8 mouse cellular contexts compared by ENCODE assay signal in the genomic region with DNA sequence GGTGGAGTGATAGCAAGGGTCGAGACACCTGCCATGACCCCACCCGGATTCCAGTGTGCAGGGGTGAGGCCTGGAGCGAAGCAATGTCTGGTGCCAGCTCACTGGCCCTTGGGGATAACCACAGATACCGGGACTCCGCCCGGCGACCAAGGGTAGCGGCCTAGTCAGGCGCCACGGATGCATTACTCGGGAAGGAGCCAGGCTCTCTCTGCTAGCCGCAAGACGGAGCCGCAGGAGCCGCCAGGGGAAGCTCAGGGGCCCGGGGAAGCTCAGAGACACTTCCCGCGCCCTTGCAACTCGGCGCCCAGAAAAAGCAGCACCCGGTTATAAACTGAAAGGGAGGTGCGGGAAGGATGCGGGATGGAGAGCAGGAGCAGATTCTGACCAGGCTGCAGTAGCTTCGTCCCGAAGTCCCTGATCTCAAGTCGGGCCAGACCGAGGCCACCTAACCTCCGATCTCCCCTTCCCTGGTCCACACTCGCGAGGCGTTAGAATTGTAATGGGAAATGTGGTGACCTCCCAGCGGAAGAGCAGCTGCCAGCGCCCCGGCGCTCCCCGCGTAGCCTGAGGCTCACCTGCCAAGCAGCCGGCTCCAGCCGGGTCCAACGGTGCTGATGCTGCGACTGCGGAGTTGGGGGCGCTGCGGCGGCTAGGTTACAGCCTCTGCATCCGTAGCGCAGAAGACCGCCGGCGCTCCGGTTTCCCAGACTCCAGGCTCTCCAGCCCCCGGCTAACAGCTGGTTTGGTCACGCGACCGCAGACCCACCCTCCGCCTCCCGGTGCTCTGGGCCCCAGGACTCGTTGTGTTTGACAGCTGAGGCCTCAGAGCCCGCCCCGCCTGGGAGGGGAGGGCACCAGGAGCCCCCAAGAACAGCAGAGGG. TPM values are rescaled to one million over a fixed set of nuclear protein-coding genes. Genes with fewer than 3 reads are reported as not detected.
DNase-seq lines count a peak whose midpoint lies in the region; ATAC-seq and TF ChIP-seq lines count a peak whose summit lies in the region.

Gene Scrn1, minus strand, starts transcription at position 825 of the 881 bp plus-strand sequence.

- TF ChIP-seq POLR2A in brain, embryonic 14.5 days (IDR thresholded peaks at IDR 0.05; ENCODE audit: borderline replicate concordance, extremely low read depth, insufficient read depth, insufficient read length, poor library complexity, severe bottlenecking) = peak; percentile 50; the same call in 1 of the 2 replicates
- TF ChIP-seq POLR2A in myocyte (IDR thresholded peaks at IDR 0.05; ENCODE audit: insufficient read length, low read depth) = no peak
- TF ChIP-seq POLR2A in thymus, adult 2 months (IDR thresholded peaks at IDR 0.05; ENCODE audit: control insufficient read depth, extremely low read depth, insufficient read depth, low read length, poor library complexity) = no peak

- H3K79me3 ChIP-seq in C2C12 (ENCODE audit: low read depth) = peaks cover 2% of the 10 kb centered on the region

- peak; percentile 95 for DNase-seq in brain, embryonic 14.5 days (ENCODE audit: low read depth)
- DNase-seq in forebrain, embryonic 10.5 days (ENCODE audit: extremely low spot score, low spot score) = peak; percentile 79
- DNase-seq in kidney, postnatal 10 days = peak; percentile 77
- peak; percentile 54 for DNase-seq in liver
- peak; percentile 39 for DNase-seq in thymus, adult 2 months

- H3ac ChIP-seq in C2C12 (ENCODE audit: control insufficient read depth, insufficient read length, low read depth) (peak within 1 kb of the TSS; percentile 77), myocyte (ENCODE audit: control insufficient read depth, insufficient read length) (peak within 1 kb of the TSS; percentile 12)

- H3K36me3 ChIP-seq in C2C12 (ENCODE audit: control insufficient read depth, insufficient read depth) = no peaks in the 10 kb centered on the region
- no peaks in the 10 kb centered on the region for H3K36me3 ChIP-seq in forebrain, embryonic 10.5 days (replicated peaks)
- no peaks in the 10 kb centered on the region for H3K36me3 ChIP-seq in heart, embryonic 12.5 days
- no peaks in the 10 kb centered on the region for H3K36me3 ChIP-seq in myocyte (ENCODE audit: control insufficient read depth, insufficient read depth)
- H3K36me3 ChIP-seq in thymus, adult 2 months (ENCODE audit: control insufficient read depth, insufficient read depth, low read length) = no peaks in the 10 kb centered on the region

- H3K79me2 ChIP-seq in C2C12 (ENCODE audit: control insufficient read depth, insufficient read depth) = peaks cover 7% of the 10 kb centered on the region
- no peaks in the 10 kb centered on the region for H3K79me2 ChIP-seq in myocyte (ENCODE audit: control insufficient read depth, insufficient read depth)

- H3K9ac ChIP-seq in heart, embryonic 12.5 days = peak within 1 kb of the TSS; percentile 77

- ATAC-seq in heart, embryonic 12.5 days (ENCODE audit: insufficient number of reproducible peaks, low FRiP score) = peak; percentile 74

- H3K4me2 ChIP-seq in heart, embryonic 12.5 days = peak within 1 kb of the TSS; percentile 96
- H3K4me2 ChIP-seq in myocyte (ENCODE audit: low read depth) = peak within 1 kb of the TSS; percentile 97

- no peak for TF ChIP-seq CTCF in C2C12 (IDR thresholded peaks at IDR 0.05; ENCODE audit: control insufficient read depth, insufficient read depth, insufficient read length)
- 0 out of 2 replicates have a peak, but pooled peaks have one; percentile 8 for TF ChIP-seq CTCF in brain, embryonic 14.5 days (IDR thresholded peaks at IDR 0.05; ENCODE audit: borderline replicate concordance, extremely low read depth, insufficient read depth, insufficient read length)
- TF ChIP-seq CTCF in thymus, adult 2 months (IDR thresholded peaks at IDR 0.05; ENCODE audit: borderline replicate concordance, control insufficient read depth, extremely low read depth, insufficient read depth, low read length, poor library complexity) = no peak

- under 1% methylated on average over 60 of the region's 60 CpGs for WGBS in forebrain, embryonic 10.5 days
- WGBS in heart, embryonic 12.5 days = 1% methylated on average over 60 of the region's 60 CpGs
- WGBS in thymus, adult 2 months = 5% methylated on average over 60 of the region's 60 CpGs

- H3K9me3 ChIP-seq in forebrain, embryonic 10.5 days = no peaks in the 10 kb centered on the region
- H3K9me3 ChIP-seq in heart, embryonic 12.5 days (replicated peaks) = no peaks in the 10 kb centered on the region

- no peaks in the 10 kb centered on the region for H3K27me3 ChIP-seq in C2C12 (ENCODE audit: control insufficient read depth, insufficient read depth, insufficient read length)
- peaks cover 31% of the 10 kb centered on the region; the same call in 1 of the 2 replicates for H3K27me3 ChIP-seq in forebrain, embryonic 10.5 days (ENCODE audit: poor library complexity, severe bottlenecking)
- peaks cover 14% of the 10 kb centered on the region for H3K27me3 ChIP-seq in heart, embryonic 12.5 days (replicated peaks)
- no peaks in the 10 kb centered on the region for H3K27me3 ChIP-seq in myocyte (ENCODE audit: control insufficient read depth, insufficient read depth, insufficient read length)
- H3K27me3 ChIP-seq in thymus, adult 2 months (ENCODE audit: control insufficient read depth, insufficient read depth, low read length) = peaks cover 14% of the 10 kb centered on the region

- H3K4me1 ChIP-seq in forebrain, embryonic 10.5 days = peaks cover 66% of the 10 kb centered on the region
- peaks cover 11% of the 10 kb centered on the region for H3K4me1 ChIP-seq in heart, embryonic 12.5 days (replicated peaks)
- 0 out of 2 replicates have a peak, but pooled peaks cover 3% of the 10 kb centered on the region for H3K4me1 ChIP-seq in thymus, adult 2 months (replicated peaks; ENCODE audit: control insufficient read depth, insufficient read depth, low read length)

- H3K27ac ChIP-seq in forebrain, embryonic 10.5 days = peak within 1 kb of the TSS; percentile 92
- peak within 1 kb of the TSS; percentile 56 for H3K27ac ChIP-seq in heart, embryonic 12.5 days (ENCODE audit: poor library complexity, severe bottlenecking)
- H3K27ac ChIP-seq in thymus, adult 2 months (ENCODE audit: control insufficient read depth, insufficient read depth, low read length) = no peak within 1 kb of the TSS

- H3K4me3 ChIP-seq in C2C12 (ENCODE audit: insufficient read depth, poor library complexity, severe bottlenecking) (peak within 1 kb of the TSS; percentile 43), myocyte (peak within 1 kb of the TSS; percentile 54)
- H3K4me3 ChIP-seq in forebrain, embryonic 10.5 days = peak within 1 kb of the TSS; percentile 70
- H3K4me3 ChIP-seq in heart, embryonic 12.5 days = peak within 1 kb of the TSS; percentile 65
- peak within 1 kb of the TSS; percentile 5; the same call in 1 of the 2 replicates for H3K4me3 ChIP-seq in thymus, adult 2 months (ENCODE audit: control insufficient read depth, insufficient read depth, low read length)

TF ChIP-seq in C2C12, 6 proteins besides CTCF, POLR2A, EP300 and RAD21:
- no peak for TF ChIP-seq CEBPB (IDR thresholded peaks at IDR 0.05; ENCODE audit: low read depth)
- TF ChIP-seq FOSL1 (IDR thresholded peaks at IDR 0.05; ENCODE audit: insufficient read depth, low read length, poor library complexity, severe bottlenecking) = no peak
- no peak for TF ChIP-seq MYOG (IDR thresholded peaks at IDR 0.05; ENCODE audit: control insufficient read depth, extremely low read depth, insufficient read length)
- TF ChIP-seq MYOD1 (IDR thresholded peaks at IDR 0.05; ENCODE audit: control insufficient read depth, insufficient read length, low read depth) = peak; percentile 29

TF ChIP-seq in myocyte, 11 proteins besides CTCF, POLR2A, EP300 and RAD21:
- no peak for TF ChIP-seq TCF12 (IDR thresholded peaks at IDR 0.05; ENCODE audit: insufficient read depth, poor library complexity, severe bottlenecking)
- no peak for TF ChIP-seq E2F4 (IDR thresholded peaks at IDR 0.05; ENCODE audit: insufficient read depth)
- peak in 2 of 3 experiments; percentile 48 to 62 for TF ChIP-seq MYOD1 (IDR thresholded peaks at IDR 0.05; ENCODE audit: control insufficient read depth in 1 of 3, insufficient read length in 2 of 3, low read depth in 2 of 3)
- no peak for TF ChIP-seq TCF3 (IDR thresholded peaks at IDR 0.05; ENCODE audit: insufficient read length, low read depth)
- no peak for TF ChIP-seq POLR2AphosphoS2 (IDR thresholded peaks at IDR 0.05; ENCODE audit: insufficient read length, low read depth)
- no peak for TF ChIP-seq CEBPB (IDR thresholded peaks at IDR 0.05; ENCODE audit: insufficient read depth, poor library complexity, severe bottlenecking)
- TF ChIP-seq MYOG (IDR thresholded peaks at IDR 0.05; ENCODE audit: control insufficient read depth in 1 of 3, insufficient read depth in 1 of 3, insufficient read length in 2 of 3, low read depth in 2 of 3) = peak in 2 of 3 experiments; percentile 72 to 86
- no peak for TF ChIP-seq REST (IDR thresholded peaks at IDR 0.05; ENCODE audit: insufficient read depth, insufficient read length)
- peak; percentile 27 for TF ChIP-seq USF1 (IDR thresholded peaks at IDR 0.05; ENCODE audit: low read depth)

RNA-seq across cellular contexts. Expression of gene Scrn1, which starts in this region (rescaled TPM):
- polyA plus RNA-seq in C2C12 (2012; fragmentation: generic; extraction: Trizol) = 40.6 TPM
- 72.0 and 92.9 TPM in 2 replicates for polyA plus RNA-seq in brain, embryonic 14.5 days (2012; rRNA removed)
- 58.7 and 62.1 TPM in 2 replicates for polyA plus RNA-seq in forebrain, embryonic 10.5 days (2016; fragmentation: Nextera tagmentation; extraction: Ambion mirVana)
- 14.5 and 19.7 TPM in 2 replicates for polyA plus RNA-seq in heart, embryonic 12.5 days (2016; fragmentation: Nextera tagmentation; extraction: Ambion mirVana)
- 25.5 TPM for polyA plus RNA-seq in myocyte (2012; fragmentation: generic; extraction: Trizol)
- polyA plus RNA-seq in thymus, adult 2 months (2012; rRNA removed) = 0.17 and 0.55 TPM in 2 replicates

Comparison
In these comparisons a context has a peak if more than half of its experiments do, and no peak if none do; other contexts are left out.
1. Peak in DNase-seq and H3K4me3 ChIP-seq in thymus, adult 2 months; RNA of the gene not detected or under 1 TPM.
2. H3K4me3 ChIP-seq: peak in every context shown above with its lines; median percentile 70 in forebrain, embryonic 10.5 days; 65 in heart, embryonic 12.5 days; 54 in myocyte; 43 in C2C12; 5 in thymus, adult 2 months.
3. DNase-seq: peak in every context shown above with its lines; median percentile 95 in brain, embryonic 14.5 days; 79 in forebrain, embryonic 10.5 days; 77 in kidney, postnatal 10 days; 54 in liver; 39 in thymus, adult 2 months.